Mouse (Mus musculus) v-Abl transformed pro-B cells (cell line): ENCODE measurements around the gene Rnf13.
"Not testable (repeated sequence)": the region's sequence is repeated elsewhere in the genome, so short reads cannot be mapped to it uniquely, and the experiment has no call there.

ENCODE experiments used
- in situ Hi-C, 2 experiments: fragments of 400-800 bp; cut with MboI; formaldehyde crosslinking; loops; one replicate each; pipeline ENCODE4 v1.15.1; 2025; ENCODE audit not compliant: unreplicated experiment in 2 of 2

Rnf13 gene

DNA sequence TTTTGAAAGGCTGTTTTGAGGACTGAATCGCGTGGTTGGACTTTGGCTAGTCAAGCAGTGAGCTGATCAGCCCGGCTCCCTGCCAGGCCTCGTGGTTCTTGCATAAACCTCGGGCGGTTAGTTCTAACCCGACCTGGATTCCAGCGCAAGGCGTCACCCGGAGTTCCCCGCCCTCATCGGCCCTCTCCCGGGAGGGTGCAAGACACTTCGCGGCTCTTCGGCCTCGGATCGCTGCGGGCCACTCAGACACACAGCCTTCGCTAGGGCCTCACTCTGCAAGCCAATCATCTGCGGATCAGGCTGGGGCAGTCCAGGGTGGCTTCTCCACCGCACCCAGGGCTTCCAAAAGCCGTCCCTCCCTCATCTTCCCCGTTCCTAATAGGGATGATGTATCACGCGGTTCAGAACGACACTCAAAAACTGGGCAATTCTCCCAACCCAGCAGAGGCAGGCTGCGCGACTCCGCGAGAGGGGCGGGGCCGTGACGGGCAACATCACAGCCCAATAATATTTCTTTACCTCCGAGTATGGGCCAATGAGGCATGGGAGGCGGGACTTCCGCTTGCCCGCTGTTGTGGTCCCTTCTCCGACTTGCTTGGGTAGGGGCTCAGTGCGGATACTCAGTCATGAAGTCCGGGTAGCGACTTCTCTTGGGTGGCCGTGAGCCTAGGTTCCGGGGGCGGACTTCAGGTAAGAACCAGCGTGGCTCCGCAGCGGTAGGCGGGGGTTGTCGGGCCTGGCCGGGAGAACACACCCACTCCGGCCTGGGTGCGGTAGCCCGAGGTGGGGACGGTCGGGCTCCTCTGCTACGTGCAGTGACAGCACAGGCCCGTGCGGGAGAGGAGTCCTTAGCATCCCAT lies at the start of gene Rnf13:
Rnf13 (plus strand) TSS at position 552 of the 860 bp plus-strand sequence.
- in situ Hi-C loops: loop anchor here in 1 of 2 experiments (5.0 kb wide), 1 partner anchor 63 kb away; no protein-coding TSS in a partner anchor

DNA sequence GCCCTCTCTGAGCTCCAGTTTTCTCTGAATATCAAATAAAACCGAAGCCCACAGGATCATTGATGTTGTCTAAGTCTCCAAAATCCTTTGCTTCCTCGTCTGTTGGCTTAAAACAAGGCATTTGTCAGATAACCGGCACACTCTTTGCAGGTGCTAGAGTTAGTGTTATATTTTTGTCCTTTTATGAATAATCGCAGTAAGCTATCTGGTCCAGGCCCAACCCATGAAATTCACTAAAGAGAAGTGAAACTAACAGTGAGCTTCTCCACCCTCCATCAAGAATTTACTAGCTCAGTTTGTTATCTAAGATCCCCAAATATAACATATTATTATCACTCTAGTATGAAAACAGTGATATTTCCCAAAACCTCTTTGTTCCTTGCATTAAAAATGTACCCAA lies 44.1 kb upstream of the Rnf13 start:
- in situ Hi-C loops: loop anchor here in 1 of 2 experiments (5.0 kb wide), 1 partner anchor 41 kb away; no protein-coding TSS in a partner anchor

DNA sequence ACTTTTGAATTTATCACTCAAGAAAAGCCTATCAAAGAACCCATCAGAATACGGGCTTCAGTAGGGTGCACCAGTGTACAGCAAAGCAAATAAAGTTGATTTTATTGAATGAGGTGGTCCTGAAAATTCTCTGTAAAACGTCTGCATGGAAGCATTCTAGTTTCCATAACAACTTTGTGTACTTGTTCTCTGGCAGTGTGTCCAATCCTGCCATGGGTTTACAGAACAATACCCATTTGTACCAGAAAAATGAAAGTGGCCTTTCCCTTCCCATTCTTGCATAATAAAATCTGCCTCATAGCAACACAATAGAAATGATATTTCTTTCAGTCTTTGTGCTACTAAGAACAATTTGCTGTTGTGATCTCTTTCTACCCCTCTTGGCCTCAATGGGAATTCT lies 43.1 kb upstream of the Rnf13 start, which contains the start of gene Ankub1:
Ankub1 (minus strand) TSS at position 81 of the 400 bp plus-strand sequence.
- in situ Hi-C loops: loop anchor here in 1 of 2 experiments (5.0 kb wide), 1 partner anchor 40 kb away; no protein-coding TSS in a partner anchor

DNA sequence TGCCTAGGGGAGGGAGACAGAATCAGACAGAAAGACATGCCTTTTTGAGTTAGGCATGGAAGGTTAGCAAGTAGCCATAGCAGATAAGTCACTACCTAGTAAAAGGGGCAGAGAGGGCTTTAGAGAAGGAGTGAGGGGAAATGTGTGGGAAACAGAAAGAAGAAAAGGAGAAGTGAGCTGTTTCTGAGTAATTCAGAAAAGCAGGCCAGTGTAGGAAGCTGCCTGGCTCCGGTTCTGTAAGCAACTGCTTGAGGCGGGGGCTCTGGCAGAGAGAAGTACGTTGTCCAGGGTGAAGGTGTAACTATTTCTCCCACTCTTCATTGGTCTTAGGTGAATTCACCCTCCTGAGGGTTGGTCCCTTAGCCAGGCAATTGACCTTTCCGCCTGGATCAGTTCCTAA lies 39.6 kb upstream of the Rnf13 start:
- in situ Hi-C loops: no loop called here

DNA sequence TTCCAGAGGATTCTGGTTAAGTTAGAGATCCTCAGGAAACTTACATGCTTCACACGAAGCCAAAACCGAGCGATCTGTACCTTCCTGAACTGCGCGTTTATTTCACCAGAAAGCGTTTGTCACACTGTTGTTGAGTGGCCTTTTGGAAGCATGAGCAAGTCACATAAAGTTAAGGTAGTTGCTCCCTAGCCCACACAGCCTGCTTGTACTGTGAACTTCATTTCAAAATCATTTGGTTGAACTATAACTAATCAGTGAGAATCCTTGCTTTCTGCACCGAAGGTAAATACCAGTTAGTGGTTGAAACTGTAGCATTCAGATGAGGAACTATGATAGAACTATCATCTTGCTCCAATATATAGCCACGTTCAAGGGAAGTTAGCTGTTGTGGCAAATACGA lies 39.1 kb upstream of the Rnf13 start:
- in situ Hi-C loops: no loop called here

DNA sequence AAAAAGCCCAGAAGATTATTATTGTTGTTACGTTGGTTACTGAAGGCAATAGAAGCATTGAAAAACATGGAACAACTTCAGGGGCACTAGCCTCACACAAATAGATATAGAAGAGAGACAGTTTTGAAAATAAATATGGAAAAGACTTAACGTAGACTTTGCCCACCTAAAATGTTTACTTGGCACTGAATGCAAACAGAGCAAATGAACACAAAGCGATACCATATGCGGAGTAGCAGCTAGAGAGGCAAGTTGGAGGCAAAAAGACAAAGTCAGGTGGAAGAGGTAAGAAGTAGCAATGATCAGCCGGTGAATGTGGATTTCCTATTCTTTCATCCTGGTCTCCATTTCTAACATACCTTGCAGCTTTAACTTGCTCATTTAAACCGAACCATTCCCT lies 21.7 kb upstream of the Rnf13 start:
- in situ Hi-C loops: no loop called here

DNA sequence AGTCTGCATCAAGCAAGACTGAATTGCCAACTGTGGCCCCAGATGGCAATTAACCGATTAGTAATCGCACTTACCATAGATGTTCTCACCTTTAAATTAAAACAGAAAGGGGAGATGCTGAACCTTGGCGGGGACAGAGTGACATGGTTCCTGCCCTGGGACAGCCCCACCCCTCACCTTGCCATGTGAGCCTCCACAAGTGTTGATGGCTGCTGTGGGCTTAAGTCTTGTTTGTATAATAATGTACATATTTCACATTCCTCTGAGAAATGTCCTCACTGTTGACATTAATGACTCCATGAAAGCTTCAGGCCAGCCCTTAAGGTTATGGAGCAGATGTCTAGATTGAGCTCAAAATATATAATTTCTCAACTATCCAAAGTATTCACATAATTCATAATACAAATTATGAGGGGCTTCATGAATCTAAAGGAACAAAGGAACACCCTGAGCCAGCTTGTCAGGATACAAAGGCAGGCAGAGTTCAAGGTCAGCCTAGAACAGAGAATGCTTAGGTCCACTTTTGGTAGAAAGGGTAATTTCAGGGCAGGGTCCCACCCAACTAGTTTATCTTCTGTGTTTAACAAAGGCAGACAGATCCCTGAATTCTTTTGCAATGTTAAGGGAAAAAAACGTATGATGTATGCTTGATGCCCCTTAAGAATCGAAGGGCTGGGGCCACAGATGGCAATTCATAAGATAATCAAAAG lies 3.5 kb upstream of the Rnf13 start:
- in situ Hi-C loops: loop anchor here in 1 of 2 experiments (5.0 kb wide), 1 partner anchor 40 kb away; the partner anchor contains the start of gene Ankub1

DNA sequence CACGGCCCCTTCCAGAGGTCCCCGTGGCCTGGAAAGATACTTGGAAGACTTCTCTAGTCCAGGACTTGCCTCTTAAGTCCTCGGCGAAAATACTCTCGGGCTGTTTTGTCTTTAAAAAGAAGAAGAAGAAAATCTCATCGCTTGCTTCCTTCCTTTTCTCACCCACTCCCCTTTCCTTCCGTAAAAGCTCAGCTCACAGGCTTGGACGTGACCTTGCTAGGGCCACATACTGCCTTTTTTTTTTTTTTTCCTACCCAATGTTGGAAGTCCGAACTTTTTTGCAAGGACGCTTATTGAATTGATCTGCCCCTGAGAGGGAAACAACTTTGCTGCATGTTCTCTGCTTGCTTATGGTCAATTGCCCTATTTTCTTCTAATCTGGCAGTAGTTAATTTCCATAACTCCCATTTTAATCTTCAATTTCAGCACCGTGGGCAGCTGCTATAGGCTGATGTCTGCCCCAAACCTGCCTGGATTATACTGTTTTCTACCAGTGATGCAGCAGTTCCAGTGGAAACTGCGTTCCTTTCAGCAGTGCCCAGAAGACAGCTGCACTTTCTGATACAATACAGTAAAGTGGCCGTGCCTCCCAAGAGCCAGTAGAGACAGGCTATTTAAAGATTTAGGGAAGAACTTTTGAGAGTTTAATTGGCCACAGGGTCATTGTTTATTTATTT lies 695 bp downstream of the Rnf13 start:
- in situ Hi-C loops: loop anchor here in 1 of 2 experiments (5.0 kb wide), 1 partner anchor 64 kb away; no protein-coding TSS in a partner anchor

DNA sequence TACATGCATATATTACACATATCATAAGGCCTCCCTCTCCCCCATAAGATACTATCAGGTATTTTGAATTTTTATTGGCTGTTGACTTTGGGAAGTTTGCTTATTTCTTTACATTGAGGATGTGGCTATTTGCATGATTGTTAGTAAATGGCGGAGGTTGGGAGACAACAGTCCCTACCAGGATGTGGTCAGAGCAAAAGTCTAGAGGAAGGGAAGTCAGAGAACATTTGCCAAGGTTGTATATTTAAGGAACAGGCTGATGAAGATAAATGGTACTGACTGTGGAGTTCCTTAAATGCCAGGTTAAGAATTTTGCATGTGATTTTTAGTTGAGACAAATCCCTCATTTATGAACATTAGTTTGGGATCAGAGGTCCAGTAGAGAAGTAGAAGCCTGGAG lies 4.0 kb downstream of the Rnf13 start:
- in situ Hi-C loops: loop anchor here in 1 of 2 experiments (5.0 kb wide), 1 partner anchor 68 kb away; no protein-coding TSS in a partner anchor

DNA sequence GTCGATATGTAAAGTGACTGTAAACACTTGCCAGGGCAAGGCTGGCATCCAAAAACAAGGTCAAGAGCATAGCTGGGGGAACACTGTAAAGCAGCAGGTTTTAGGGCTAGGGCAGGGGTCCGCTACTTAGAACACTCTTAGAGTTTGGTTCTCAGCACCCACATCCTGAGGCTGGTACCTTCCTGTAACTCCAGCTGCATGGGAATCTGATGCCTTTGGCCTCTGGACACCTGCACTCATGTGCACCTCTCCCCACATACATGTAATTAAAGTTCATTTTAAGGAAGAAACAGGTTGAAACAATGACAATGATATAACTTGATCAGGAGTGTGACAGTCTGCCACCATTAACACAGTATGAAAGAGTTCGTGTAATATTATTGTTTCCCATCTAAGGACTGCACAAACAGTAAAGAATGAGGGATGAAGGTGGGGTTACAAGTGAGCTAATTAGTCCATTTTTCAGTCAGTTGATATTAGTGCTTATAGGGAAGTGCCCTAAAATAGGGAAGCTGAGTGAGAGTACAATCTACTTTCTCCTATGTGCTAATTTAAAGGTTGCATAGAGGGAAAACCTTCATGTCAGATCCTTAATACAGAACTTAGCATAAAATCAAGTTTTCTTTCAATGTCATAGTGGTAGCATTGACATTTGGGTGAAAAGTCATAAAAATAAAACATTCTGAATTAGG lies 12.9 kb downstream of the Rnf13 start:
- in situ Hi-C loops: no loop called here

DNA sequence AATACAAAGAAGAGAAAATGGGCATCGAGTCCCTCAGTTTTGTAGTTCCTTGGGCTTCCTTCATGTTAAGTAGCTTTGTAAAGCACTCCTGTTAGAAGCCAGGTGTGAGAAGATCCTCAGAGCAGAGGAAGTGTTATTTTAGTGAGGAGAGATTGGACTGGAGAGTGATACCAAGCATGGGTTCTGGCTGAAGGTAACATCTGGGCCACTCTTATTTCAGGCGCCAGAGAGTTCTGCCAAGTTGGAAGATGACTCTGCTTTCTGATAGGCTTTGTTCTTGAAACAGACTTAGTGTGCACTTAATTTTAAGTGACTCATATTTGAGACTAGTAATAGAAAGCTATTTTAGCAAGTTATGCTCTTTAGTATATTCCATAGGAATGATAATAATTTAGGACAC lies 41.1 kb downstream of the Rnf13 start:
- in situ Hi-C loops: no loop called here

DNA sequence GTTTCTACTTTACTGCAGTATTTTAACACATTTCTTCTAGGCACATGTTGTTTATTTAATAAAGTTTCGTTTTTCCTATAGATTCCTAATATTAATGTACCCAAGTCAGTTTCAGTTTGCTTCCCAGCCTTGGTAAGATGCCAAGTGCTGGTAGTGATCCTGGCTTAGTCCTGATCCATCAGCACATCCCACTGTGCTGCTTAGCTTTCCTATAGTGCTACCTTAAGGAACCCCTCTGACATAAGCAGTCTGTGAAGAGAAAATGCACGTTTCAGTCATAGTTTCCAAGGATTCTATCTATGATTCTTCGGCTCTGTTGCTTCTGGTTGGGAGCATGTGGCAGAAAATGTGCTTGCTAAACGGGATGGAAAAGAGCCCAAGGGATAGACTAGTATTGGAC lies 52.6 kb downstream of the Rnf13 start:
- in situ Hi-C loops: no loop called here

DNA sequence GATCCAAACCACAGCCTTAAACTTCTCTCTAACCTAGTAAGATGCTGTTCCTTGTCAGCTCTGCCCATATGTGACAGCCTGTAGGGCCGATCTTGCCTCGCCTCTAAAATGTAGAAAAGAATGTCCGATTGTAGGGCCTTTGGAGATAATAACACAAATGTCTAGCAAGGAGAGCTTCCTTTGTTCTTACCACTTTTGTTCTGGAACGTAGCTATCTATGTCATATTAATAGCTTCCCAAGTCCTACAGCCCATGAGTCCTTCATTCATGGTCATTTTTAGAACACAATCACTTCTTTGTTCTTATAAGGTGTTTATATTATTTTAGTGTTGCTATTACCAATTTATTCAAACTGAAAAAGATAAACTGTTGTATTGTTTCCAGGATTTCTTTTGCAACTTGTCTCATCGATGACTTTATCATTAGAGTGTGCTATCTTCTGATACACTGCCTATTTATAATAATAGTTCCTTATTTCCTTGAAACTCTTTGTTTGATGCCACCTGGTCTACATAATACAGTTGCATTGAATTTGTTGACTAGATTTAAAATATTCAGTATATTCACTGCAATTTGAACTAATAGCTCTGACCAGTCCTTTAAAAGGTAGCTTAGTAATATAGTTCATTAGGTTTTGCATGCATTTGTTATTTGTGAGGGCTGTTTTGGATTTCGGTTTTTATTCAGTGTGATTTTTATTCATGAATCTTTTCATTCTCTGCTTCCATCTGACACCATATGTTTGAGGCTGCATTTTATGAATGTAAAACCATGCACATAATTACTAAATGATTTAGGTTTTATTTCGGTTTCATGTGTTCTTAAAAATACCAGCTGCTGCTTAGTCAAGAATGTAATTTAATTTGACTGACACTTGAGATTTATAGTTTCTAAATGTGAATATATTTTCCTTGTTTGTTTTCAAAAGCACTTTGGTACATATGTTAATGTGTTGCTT lies 53.4 kb downstream of the Rnf13 start:
- in situ Hi-C loops: no loop called here

DNA sequence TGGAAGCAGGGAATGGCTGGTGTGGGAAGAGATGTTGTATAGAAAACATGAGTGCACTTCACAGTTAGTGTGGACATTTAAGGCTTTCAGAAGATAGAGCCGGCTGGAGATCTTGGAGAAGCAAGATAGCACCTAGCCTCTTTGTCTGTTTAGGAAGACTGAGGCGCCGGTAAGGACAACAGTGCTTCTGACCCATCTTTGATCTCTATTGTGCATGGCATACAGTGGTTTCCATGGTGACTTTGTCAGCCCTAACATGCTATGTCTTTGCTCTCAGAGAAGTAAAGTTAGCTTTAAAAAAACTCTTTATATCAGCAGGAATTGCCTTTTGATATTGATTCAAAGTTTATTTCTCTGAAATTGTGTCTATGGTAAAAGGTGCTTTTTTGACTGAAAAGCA lies 55.2 kb downstream of the Rnf13 start:
- in situ Hi-C loops: no loop called here

DNA sequence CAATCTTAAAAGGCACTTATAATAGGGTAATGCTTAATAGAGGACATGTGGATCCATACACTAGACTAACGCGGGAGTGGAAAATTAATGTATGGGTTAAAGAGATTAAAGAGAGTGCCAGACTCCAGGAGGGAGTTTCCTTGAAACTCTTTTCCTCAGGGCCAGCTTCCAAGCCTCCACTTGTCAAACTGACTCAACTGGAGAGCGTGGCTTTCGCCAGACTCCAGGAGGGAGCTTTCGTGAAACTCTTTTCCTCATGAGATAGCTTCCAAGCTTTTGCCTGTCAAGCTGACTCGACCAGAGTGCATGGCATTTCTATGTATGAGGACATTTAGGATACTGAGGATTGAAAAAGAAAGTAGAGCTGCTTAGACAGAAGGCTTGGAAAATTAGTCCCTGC lies 59.2 kb downstream of the Rnf13 start:
- in situ Hi-C loops: not testable (repeated sequence)

DNA sequence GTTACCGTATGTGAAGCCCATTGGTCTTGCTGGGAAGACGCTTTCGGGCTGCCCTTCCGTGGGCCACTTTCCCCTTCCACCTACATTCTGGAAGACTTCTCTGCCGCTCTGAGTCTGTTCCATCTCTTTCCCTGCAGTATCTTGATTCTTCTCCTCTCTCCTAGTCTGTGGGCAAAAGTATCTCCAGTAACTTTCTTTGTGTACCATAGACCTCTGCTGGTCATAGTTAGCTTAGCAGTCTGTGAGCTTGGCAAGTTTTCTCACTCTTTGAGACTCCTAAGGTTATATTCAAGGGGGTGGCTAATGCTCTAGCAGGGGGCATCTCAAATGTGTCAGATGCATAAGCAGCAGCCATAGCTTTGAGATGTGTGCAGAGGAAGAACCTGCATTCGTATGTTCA lies 79.6 kb downstream of the Rnf13 start:
- in situ Hi-C loops: loop anchor here in 1 of 2 experiments (10.0 kb wide), 1 partner anchor 151 kb away; no protein-coding TSS in a partner anchor

DNA sequence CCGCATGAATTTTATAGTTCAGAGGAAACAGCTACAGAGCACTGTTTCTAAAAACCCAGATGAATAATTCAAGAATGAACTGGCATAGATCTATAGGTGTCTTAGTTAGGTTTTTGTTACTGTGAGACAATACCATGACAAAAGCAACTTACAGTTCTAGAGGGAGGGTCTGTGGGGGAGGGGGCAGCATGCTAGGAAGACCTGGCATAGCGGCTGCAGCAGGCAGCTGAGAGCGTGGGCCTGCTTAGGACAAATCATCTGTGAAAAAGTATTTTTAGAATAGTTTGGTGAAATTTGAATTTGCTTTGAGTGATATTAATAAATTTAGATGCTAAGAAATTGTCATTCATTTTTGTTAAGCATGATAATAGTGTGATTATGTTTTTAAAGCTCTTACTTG lies 90.0 kb downstream of the Rnf13 start:
- in situ Hi-C loops: loop anchor here in 1 of 2 experiments (25.0 kb wide), 4 partner anchors 364 to 1236 kb away; no protein-coding TSS in a partner anchor

DNA sequence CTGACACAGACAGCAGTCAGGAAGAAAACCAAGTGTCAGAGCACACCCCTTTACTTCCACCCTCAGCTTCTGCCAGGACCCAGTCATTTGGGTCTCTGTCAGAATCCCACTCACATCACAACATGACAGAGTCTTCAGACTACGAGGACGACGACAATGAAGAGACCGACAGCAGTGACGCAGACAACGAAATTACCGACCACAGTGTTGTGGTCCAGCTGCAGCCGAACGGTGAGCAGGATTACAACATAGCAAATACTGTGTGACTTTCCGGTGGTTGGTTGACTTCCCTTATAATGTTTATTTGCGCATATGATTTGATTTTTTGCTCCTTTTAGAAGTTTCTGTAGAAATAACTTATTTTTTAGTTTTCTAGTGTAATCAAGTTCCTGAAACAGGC lies 97.7 kb downstream of the Rnf13 start:
- in situ Hi-C loops: loop anchor here in 1 of 2 experiments (10.0 to 25.0 kb wide), 5 partner anchors 371 to 1229 kb away; no protein-coding TSS in a partner anchor

DNA sequence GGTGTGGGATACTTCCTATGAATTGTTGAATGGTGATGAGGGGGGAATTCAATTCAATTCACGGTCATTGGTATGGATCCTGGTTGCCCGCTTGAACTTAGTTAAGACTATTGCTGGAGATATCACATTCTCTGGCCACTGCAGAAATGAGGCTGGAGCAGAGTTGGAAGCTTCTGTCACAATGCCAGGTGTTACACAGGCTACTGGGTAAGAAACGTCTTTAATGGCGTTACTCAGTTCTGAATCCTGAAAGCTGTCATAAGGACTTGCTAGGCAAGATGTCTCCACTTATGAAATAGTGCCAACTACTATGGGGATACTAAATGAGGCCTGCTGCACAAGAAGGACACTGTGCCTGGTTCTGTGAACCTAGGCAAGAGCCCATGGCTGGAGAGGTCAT lies 101.0 kb downstream of the Rnf13 start:
- in situ Hi-C loops: loop anchor here in 1 of 2 experiments (10.0 to 25.0 kb wide), 5 partner anchors 375 to 1225 kb away; no protein-coding TSS in a partner anchor
